Mouse (Mus musculus) forebrain, postnatal 0 days (tissue): ENCODE results near the gene Adgrg3. TPM values are rescaled to one million over a fixed set of nuclear protein-coding genes. Genes with fewer than 3 reads are reported as not detected.

Experiments used
- ATAC-seq: fragments of 200-750 bp; cut with Nextera tagmentation; 2 replicates; pipeline ENCODE4 v1.8.0; 2017; ENCODE audit warnings: mild to moderate bottlenecking, moderate library complexity
- DNase-seq: peaks from one replicate; pipeline ENCODE4 v3.0.0-alpha.2; 2015
- H3K27ac ChIP-seq: fragments of 300-500 bp; sonication (generic); 2 replicates; pipeline ENCODE4 v1.5.1; 2014; ENCODE audit warnings: low read depth, mild to moderate bottlenecking, antibody characterized with exemption, low read length, moderate library complexity, mixed read lengths
- H3K27me3 ChIP-seq: fragments of 300-500 bp; sonication (generic); 2 replicates; pipeline ENCODE4 v1.6.1; 2014; ENCODE audit warnings: mild to moderate bottlenecking, low read length, mixed read lengths; ENCODE audit not compliant: insufficient read depth
- H3K36me3 ChIP-seq: fragments of 300-500 bp; sonication (generic); 2 replicates; pipeline ENCODE4 v1.6.1; 2014; ENCODE audit warnings: mild to moderate bottlenecking, moderate library complexity; ENCODE audit not compliant: insufficient read depth
- H3K4me1 ChIP-seq: fragments of 300-500 bp; sonication (generic); 2 replicates; pipeline ENCODE4 v1.6.1; 2014; ENCODE audit warnings: antibody characterized with exemption; ENCODE audit not compliant: insufficient read depth
- H3K4me2 ChIP-seq: fragments of 300-500 bp; sonication (generic); 2 replicates; pipeline ENCODE4 v1.6.1; 2014; ENCODE audit warnings: low read depth, mild to moderate bottlenecking, moderate library complexity
- H3K4me3 ChIP-seq: fragments of 300-500 bp; sonication (generic); 2 replicates; pipeline ENCODE4 v1.5.1; 2014; ENCODE audit warnings: low read depth, low read length, mixed read lengths
- H3K9ac ChIP-seq: fragments of 300-500 bp; sonication (generic); 2 replicates; pipeline ENCODE4 v1.6.1; 2014; ENCODE audit warnings: mild to moderate bottlenecking
- H3K9me3 ChIP-seq: fragments of 300-500 bp; sonication (generic); 2 replicates; pipeline ENCODE4 v1.6.1; 2016; ENCODE audit warnings: low read length
- CTCF ChIP-seq: sonication (generic); IDR thresholded peaks from 2 replicates; pipeline ENCODE4 v1.5.1; 2016; ENCODE audit warnings: antibody characterized with exemption, control low read depth, low read depth
- WGBS: fragments of 180-500 bp; shearing (Covaris S2); extraction: QIAGEN DNeasy Blood & Tissue Kit; methylation state at CpG from one replicate; pipeline ENCODE4 v1.1.7; 2014; 5-methylcytosine and 5-hydroxymethylcytosine counted together
- polyA plus RNA-seq: library from polyadenylated mRNA; unstranded; fragments of >200 nt; fragmentation: Nextera tagmentation; extraction: Ambion mirVana; gene quantifications from 2 replicates; pipeline ENCODE4 v1.2.1, GENCODE M21; 2015
- total RNA-seq: library from RNA; depleted of rRNA; stranded (reverse); fragments of >200 nt; gene quantifications from 2 replicates; pipeline ENCODE4 v1.2.3, GENCODE M21; 2014

Gene Adgrg3
- total and polyA plus RNA-seq, 2 experiments from 2014 or later = 0.47 to 0.67 TPM

DNA sequence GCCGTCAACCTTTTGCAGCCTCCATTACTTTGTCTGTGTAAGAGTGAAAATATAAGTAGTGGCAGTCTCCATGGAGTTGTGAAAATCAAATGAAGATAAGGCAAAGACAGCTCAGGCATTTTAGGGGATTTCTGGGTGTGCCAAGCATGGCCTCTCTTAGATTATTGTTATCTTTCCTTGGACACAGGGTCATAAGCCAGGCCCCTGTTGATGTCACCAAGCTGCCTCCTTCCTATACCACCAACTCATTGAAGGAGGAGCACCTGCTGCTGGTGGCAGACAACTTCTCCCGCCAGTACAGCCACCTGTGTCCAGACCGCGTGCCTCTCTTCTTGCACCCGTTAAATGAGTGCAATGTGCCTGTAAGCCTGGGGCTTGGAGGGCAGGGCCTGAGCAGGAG, 38.9 kb downstream of the Adgrg3 start:
- TF ChIP-seq CTCF = no peak
- 83% methylated on average over 5 of the region's 5 CpGs for WGBS
- Histone ChIP-seq H3K4me2 (no peak overlapping the region), H3K27ac (no peak overlapping the region), H3K4me3 (no peak overlapping the region), H3K36me3 (no peaks in the 10 kb centered on the region), H3K9ac (no peak overlapping the region), H3K27me3 (no peaks in the 10 kb centered on the region), H3K9me3 (no peaks in the 10 kb centered on the region), H3K4me1 (no peaks in the 10 kb centered on the region)
- ATAC-seq (no peak), DNase-seq (no peak)

DNA sequence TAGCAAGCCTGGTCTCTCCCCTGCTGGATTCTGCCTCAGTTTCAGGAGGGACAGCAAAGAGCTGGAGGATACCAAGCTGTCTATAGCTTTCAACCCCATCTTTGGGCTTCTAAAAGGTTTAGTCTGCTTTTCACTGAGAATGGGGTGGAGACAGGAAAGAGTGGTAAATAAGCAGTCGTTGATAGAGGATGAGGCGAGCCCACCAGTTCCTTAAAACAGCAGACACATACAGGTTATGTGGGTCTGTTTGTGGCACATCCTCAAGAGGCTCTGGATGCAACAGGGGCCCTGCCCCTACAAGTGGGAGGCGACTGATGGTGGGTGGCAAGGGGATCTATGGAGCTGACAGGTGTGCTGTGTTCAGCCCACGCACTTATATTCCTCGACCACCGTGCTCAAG, 41.2 kb downstream of the Adgrg3 start:
- no peaks in the 10 kb centered on the region for H3K9me3 ChIP-seq
- no peaks in the 10 kb centered on the region for H3K36me3 ChIP-seq
- H3K27ac ChIP-seq = no peak overlapping the region
- ATAC-seq (no peak), DNase-seq (no peak)
- TF ChIP-seq CTCF = no peak
- H3K4me2 ChIP-seq = no peak overlapping the region
- no peaks in the 10 kb centered on the region for H3K27me3 ChIP-seq
- no peaks in the 10 kb centered on the region for H3K4me1 ChIP-seq
- 84% methylated on average over 6 of the region's 6 CpGs for WGBS
- H3K9ac ChIP-seq = no peak overlapping the region
- no peak overlapping the region for H3K4me3 ChIP-seq

DNA sequence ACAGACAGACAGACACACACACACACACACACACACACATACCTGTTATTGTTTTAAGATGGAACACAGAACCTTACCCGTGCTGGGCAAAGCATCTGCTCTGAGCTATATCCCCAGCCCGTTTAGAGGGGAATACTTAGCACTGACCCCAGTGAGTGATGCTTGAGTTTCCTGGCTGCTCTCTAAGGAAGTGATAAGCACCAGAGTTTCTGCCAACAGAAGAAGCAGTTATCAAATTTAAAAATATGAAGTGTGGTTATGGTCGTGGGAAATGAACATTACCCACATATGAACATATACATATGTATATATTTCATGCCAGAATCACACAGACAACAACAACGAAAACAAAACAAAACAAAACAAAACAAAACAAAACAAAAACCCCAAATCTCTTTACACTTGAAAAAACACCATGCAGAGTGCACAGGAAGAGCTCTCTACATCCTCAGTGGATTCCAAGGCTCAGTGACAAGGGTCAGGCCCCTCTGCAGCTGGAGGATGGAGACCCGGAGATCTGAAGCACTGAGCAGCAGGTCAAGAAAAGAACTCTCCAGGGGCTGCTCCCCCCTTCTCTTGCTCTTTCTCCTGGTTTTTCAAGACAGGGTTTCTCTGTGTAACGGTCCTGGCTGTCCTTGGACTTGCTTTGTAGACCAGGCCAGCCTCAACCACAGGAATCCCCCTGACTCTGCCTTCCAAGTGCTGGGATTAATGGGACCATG, 42.5 kb downstream of the Adgrg3 start:
- no peak for TF ChIP-seq CTCF
- Histone ChIP-seq H3K4me3 (no peak overlapping the region), H3K9me3 (no peaks in the 10 kb centered on the region), H3K9ac (no peak overlapping the region), H3K27me3 (no peaks in the 10 kb centered on the region), H3K4me1 (no peaks in the 10 kb centered on the region), H3K27ac (no peak overlapping the region), H3K36me3 (no peaks in the 10 kb centered on the region), H3K4me2 (no peak overlapping the region)
- ATAC-seq (no peak), DNase-seq (no peak)
- WGBS = 60% methylated on average over 6 of the region's 6 CpGs

DNA sequence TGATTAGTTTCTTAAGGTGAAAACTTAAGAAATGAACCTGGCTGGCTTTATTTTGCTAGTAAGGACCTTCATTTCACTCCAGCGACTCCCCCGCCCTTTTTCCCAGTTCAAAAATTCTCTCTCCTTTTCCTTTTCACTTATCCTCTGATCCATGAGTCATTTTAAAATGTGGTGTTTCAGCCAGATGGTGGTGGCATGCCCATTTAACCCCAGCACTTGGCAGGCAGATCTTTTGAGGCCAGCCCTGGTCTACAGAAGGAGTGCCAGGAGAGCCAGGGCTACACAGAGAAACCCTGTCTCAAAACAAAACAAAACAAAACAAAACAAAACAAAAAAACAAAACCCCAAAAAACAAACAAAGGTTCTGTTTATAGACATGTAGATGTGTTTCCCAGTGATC, 47.0 kb downstream of the Adgrg3 start:
- H3K4me2 ChIP-seq = no peak overlapping the region
- no peaks in the 10 kb centered on the region for H3K27me3 ChIP-seq
- no peak overlapping the region for H3K4me3 ChIP-seq
- ATAC-seq (no peak), DNase-seq (no peak)
- WGBS = 75% methylated on average over 2 of the region's 2 CpGs
- no peaks in the 10 kb centered on the region for H3K36me3 ChIP-seq
- no peak for TF ChIP-seq CTCF
- no peaks in the 10 kb centered on the region for H3K4me1 ChIP-seq
- H3K9ac ChIP-seq = no peak overlapping the region
- no peaks in the 10 kb centered on the region for H3K9me3 ChIP-seq
- H3K27ac ChIP-seq = no peak overlapping the region

DNA sequence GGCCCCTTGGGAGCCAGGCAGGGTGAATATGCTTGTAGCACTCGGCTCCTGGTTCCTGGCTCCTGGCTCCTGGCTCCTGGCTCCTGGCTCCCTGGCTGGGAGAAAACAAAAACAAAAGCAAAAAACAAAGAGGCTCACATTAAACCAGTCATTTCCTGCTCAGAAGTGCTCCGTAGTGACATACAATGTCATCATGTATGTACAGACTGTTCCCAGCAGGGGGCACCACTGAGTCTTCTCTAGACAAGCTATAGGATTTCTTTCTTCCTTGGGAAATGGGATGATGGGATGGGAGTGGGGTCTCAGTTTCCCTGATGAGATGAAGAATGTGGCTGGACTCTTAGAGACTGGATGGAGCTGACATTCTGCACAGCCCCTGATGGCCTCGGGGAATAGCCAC, 50.1 kb downstream of the Adgrg3 start:
- peak; percentile 60 for TF ChIP-seq CTCF
- Histone ChIP-seq H3K4me1 (no peaks in the 10 kb centered on the region), H3K36me3 (no peaks in the 10 kb centered on the region), H3K9me3 (no peaks in the 10 kb centered on the region), H3K4me3 (no peak overlapping the region), H3K27me3 (no peaks in the 10 kb centered on the region), H3K27ac (no peak overlapping the region), H3K9ac (no peak overlapping the region), H3K4me2 (no peak overlapping the region)
- no peak for ATAC-seq
- DNase-seq = peak; percentile 32
- 48% methylated on average over 3 of the region's 3 CpGs for WGBS

DNA sequence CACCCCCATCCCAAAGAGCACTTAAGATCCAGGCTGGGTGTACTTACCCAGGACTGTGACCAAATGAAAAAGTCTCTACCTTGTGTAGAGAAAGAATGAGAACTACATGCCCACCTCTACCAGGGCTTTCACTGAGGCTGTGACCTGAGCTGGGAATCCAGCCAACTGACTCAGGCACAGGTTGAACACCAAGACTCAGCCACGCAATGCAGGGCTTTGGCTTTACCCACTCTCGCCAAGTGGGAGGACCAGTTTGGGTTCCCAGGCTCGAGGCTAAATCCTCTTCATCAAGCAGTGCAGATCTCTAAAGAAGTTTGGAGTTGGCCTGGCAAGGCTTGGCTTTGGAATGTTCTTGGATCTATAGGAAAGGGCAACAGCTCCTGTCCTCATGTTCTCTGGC, 58.0 kb downstream of the Adgrg3 start:
- Histone ChIP-seq H3K4me1 (no peaks in the 10 kb centered on the region), H3K4me2 (no peak overlapping the region), H3K36me3 (no peaks in the 10 kb centered on the region), H3K9me3 (no peaks in the 10 kb centered on the region), H3K4me3 (no peak overlapping the region), H3K27me3 (no peaks in the 10 kb centered on the region), H3K9ac (no peak overlapping the region), H3K27ac (no peak overlapping the region)
- no peak for TF ChIP-seq CTCF
- no peak for DNase-seq
- 76% methylated on average over 3 of the region's 3 CpGs for WGBS
- ATAC-seq = no peak

DNA sequence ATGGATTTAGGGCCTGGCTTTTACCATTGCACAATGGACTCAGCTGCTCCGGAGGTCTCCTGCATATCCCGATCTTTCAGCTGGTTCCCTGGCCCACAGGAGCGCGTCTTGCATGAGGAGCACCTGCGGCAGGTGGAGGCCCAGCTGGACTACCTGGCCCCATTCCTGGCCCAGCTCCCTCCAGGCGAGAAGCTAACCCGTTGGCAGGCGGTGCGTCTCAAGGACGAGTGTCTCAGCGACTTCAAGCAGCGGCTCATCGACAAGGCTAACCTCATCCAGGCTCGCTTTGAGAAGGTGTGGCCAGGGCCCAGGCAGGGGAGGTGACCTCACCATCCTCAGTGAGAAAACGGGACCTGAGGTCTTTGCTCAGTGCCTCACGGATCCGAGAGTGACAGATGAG, 58.7 kb downstream of the Adgrg3 start:
- no peak for DNase-seq
- TF ChIP-seq CTCF = no peak
- 82% methylated on average over 17 of the region's 17 CpGs for WGBS

DNA sequence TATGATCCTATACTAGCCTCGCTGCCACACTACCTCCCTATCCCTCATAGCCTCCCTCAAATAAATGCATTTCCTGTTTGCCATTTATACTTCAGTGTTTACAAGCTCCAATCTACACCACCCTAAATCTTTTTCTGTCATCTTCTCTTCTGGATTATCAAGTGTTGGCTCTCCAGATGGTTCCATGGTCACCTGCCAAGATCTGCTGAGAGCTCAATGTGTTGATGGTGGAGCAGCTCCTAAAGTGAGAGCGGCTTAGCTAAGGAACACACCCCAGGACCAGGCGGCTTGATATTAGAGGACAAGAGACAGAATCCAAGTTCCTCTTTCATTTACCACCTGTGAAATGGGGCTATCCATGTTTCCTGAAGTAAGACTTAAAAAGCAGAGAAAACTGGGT, 60.6 kb downstream of the Adgrg3 start:
- no peak for TF ChIP-seq CTCF
- WGBS = 81% methylated on average over 3 of the region's 3 CpGs
- ATAC-seq (no peak), DNase-seq (no peak)
- peaks cover 7% of the 10 kb centered on the region; the same call in 1 of the 2 replicates for H3K4me1 ChIP-seq
- H3K27ac ChIP-seq = no peak overlapping the region
- no peaks in the 10 kb centered on the region for H3K9me3 ChIP-seq
- H3K4me2 ChIP-seq = no peak overlapping the region
- H3K9ac ChIP-seq = no peak overlapping the region
- peaks cover 5% of the 10 kb centered on the region; the same call in 1 of the 2 replicates for H3K36me3 ChIP-seq
- H3K27me3 ChIP-seq = no peaks in the 10 kb centered on the region
- no peak overlapping the region for H3K4me3 ChIP-seq

More for the DNA sequence above, 58.7 kb downstream of the Adgrg3 start:
- Histone ChIP-seq H3K9me3 (no peaks in the 10 kb centered on the region), H3K9ac (no peak overlapping the region), H3K4me3 (no peak overlapping the region), H3K27me3 (no peaks in the 10 kb centered on the region), H3K36me3 (no peaks in the 10 kb centered on the region), H3K4me2 (no peak overlapping the region), H3K27ac (no peak overlapping the region), H3K4me1 (no peaks in the 10 kb centered on the region)
- no peak for ATAC-seq
